Mouse (Mus musculus) forebrain, embryonic 16.5 days (tissue): ENCODE measurements at regions not wholly inside any gene's neighbourhood (a gene's known extent, or its start where the extent isn't known, plus 50 kb on each side); places are given as distances from the start of the nearest gene placed in this dataset.

ENCODE experiments used
- ATAC-seq: fragments of 200-750 bp; cut with Nextera tagmentation; 2 replicates; pipeline ENCODE4 v1.8.0; 2017; ENCODE audit warnings: mild to moderate bottlenecking, moderate library complexity
- H3K27ac ChIP-seq: fragments of 300-500 bp; sonication (generic); 2 replicates; pipeline ENCODE4 v1.5.1; 2014; ENCODE audit warnings: low read length, control low read depth
- H3K27me3 ChIP-seq: fragments of 300-500 bp; sonication (generic); replicated peaks from 2 replicates; pipeline ENCODE4 v1.6.1; 2014; ENCODE audit warnings: low read length; ENCODE audit not compliant: control insufficient read depth, insufficient read depth
- H3K36me3 ChIP-seq: fragments of 300-500 bp; sonication (generic); 2 replicates; pipeline ENCODE4 v1.6.1; 2014; ENCODE audit not compliant: control insufficient read depth, insufficient read depth
- H3K4me1 ChIP-seq: fragments of 300-500 bp; sonication (generic); replicated peaks from 2 replicates; pipeline ENCODE4 v1.6.1; 2014; ENCODE audit warnings: low read length; ENCODE audit not compliant: control insufficient read depth, insufficient read depth
- H3K4me2 ChIP-seq: fragments of 300-500 bp; sonication (generic); 2 replicates; pipeline ENCODE4 v1.6.1; 2014; ENCODE audit warnings: mild to moderate bottlenecking, low read length, control low read depth
- H3K4me3 ChIP-seq: fragments of 300-500 bp; sonication (generic); replicated peaks from 2 replicates; pipeline ENCODE4 v1.5.1; 2014; ENCODE audit warnings: mild to moderate bottlenecking, low read length, control low read depth
- H3K9ac ChIP-seq: fragments of 300-500 bp; sonication (generic); replicated peaks from 2 replicates; pipeline ENCODE4 v1.6.1; 2014; ENCODE audit warnings: low read depth, low read length, control low read depth
- H3K9me3 ChIP-seq: fragments of 300-500 bp; sonication (generic); 2 replicates; pipeline ENCODE4 v1.6.1; 2016; ENCODE audit warnings: low read length; ENCODE audit not compliant: control insufficient read depth
- WGBS: fragments of 180-500 bp; shearing (Covaris S2); extraction: QIAGEN DNeasy Blood & Tissue Kit; methylation state at CpG from one replicate; pipeline ENCODE4 v1.1.7; 2014; 5-methylcytosine and 5-hydroxymethylcytosine counted together

GRCm38 (mm10) chr16:21294677-21295411 is 90.3 kb downstream of the Ephb3 start:
- Histone ChIP-seq H3K27ac (no peak overlapping the region), H3K36me3 (no peaks in the 10 kb centered on the region), H3K27me3 (no peaks in the 10 kb centered on the region), H3K4me3 (no peak overlapping the region), H3K4me1 (peaks cover 22% of the 10 kb centered on the region), H3K9me3 (no peaks in the 10 kb centered on the region), H3K4me2 (no peak overlapping the region), H3K9ac (no peak overlapping the region)
- no peak for ATAC-seq
- 33% methylated on average over 9 of the region's 9 CpGs for WGBS

- 63% methylated on average over 13 of the region's 13 CpGs for WGBS
- ATAC-seq: peak; percentile 39
These were observed 91.6 kb downstream of the Ephb3 start for GRCm38 (mm10) chr16:21295956-21296733.

GRCm38 (mm10) chr16:21296786-21297185 is 92.2 kb downstream of the Ephb3 start:
- no peak overlapping the region for H3K4me3 ChIP-seq
- H3K9me3 ChIP-seq: no peaks in the 10 kb centered on the region
- ATAC-seq: no peak; the same call in 1 of the 2 replicates
- H3K4me2 ChIP-seq: no peak overlapping the region
- no peaks in the 10 kb centered on the region for H3K27me3 ChIP-seq
- H3K4me1 ChIP-seq: peaks cover 22% of the 10 kb centered on the region
- no peak overlapping the region for H3K27ac ChIP-seq
- 80% methylated on average over 3 of the region's 3 CpGs for WGBS
- H3K36me3 ChIP-seq: no peaks in the 10 kb centered on the region
- no peak overlapping the region for H3K9ac ChIP-seq

More at GRCm38 (mm10) chr16:21295956-21296733, 91.6 kb downstream of the Ephb3 start:
- Histone ChIP-seq H3K9ac (no peak overlapping the region), H3K4me1 (peaks cover 22% of the 10 kb centered on the region), H3K9me3 (no peaks in the 10 kb centered on the region), H3K27ac (no peak overlapping the region), H3K27me3 (no peaks in the 10 kb centered on the region), H3K4me2 (no peak overlapping the region), H3K36me3 (no peaks in the 10 kb centered on the region), H3K4me3 (no peak overlapping the region)

- no peak overlapping the region for H3K4me3 ChIP-seq
- no peak for ATAC-seq
- H3K9me3 ChIP-seq: no peaks in the 10 kb centered on the region; the same call in 1 of the 2 replicates
- no peak overlapping the region for H3K9ac ChIP-seq
- no peaks in the 10 kb centered on the region for H3K36me3 ChIP-seq
- H3K27ac ChIP-seq: no peak overlapping the region
- no peaks in the 10 kb centered on the region for H3K27me3 ChIP-seq
- 74% methylated on average over 7 of the region's 7 CpGs for WGBS
- H3K4me1 ChIP-seq: peaks cover 19% of the 10 kb centered on the region
- no peak overlapping the region for H3K4me2 ChIP-seq
These were observed 94.3 kb downstream of the Ephb3 start for GRCm38 (mm10) chr16:21298866-21299265.

- Histone ChIP-seq H3K36me3 (no peaks in the 10 kb centered on the region), H3K27ac (no peak overlapping the region), H3K27me3 (0 out of 2 replicates have a peak, but pooled peaks cover 3% of the 10 kb centered on the region), H3K4me3 (no peak overlapping the region), H3K4me2 (no peak overlapping the region), H3K4me1 (peaks cover 3% of the 10 kb centered on the region; the same call in 1 of the 2 replicates), H3K9me3 (no peaks in the 10 kb centered on the region; the same call in 1 of the 2 replicates), H3K9ac (no peak overlapping the region)
- WGBS: 89% methylated on average over 3 of the region's 3 CpGs
- no peak for ATAC-seq
These were observed 101.3 kb downstream of the Ephb3 start for GRCm38 (mm10) chr16:21305859-21306258.

GRCm38 (mm10) chr16:21308513-21308912 is 104.0 kb downstream of the Ephb3 start:
- Histone ChIP-seq H3K4me3 (no peak overlapping the region), H3K4me1 (peaks cover 11% of the 10 kb centered on the region), H3K9ac (no peak overlapping the region), H3K27ac (no peak overlapping the region), H3K4me2 (no peak overlapping the region), H3K9me3 (no peaks in the 10 kb centered on the region), H3K36me3 (no peaks in the 10 kb centered on the region), H3K27me3 (0 out of 2 replicates have a peak, but pooled peaks cover 3% of the 10 kb centered on the region)
- ATAC-seq: no peak
- WGBS: 60% methylated on average over 8 of the region's 8 CpGs

- peak; percentile 84 for ATAC-seq
- 2% methylated on average over 35 of the region's 35 CpGs for WGBS
These were observed 106.4 kb downstream of the Ephb3 start for GRCm38 (mm10) chr16:21310636-21311615.

GRCm38 (mm10) chr16:21311781-21312180 is 107.2 kb downstream of the Ephb3 start:
- no peak for ATAC-seq
- Histone ChIP-seq H3K36me3 (no peaks in the 10 kb centered on the region), H3K4me2 (no peak overlapping the region; the same call in 1 of the 2 replicates), H3K4me1 (peaks cover 15% of the 10 kb centered on the region), H3K4me3 (no peak overlapping the region), H3K27ac (no peak overlapping the region), H3K9me3 (no peaks in the 10 kb centered on the region), H3K9ac (no peak overlapping the region), H3K27me3 (0 out of 2 replicates have a peak, but pooled peaks cover 3% of the 10 kb centered on the region)

More at GRCm38 (mm10) chr16:21310636-21311615, 106.4 kb downstream of the Ephb3 start:
- H3K27me3 ChIP-seq: 0 out of 2 replicates have a peak, but pooled peaks cover 3% of the 10 kb centered on the region
- H3K4me3 ChIP-seq: peak overlapping the region; percentile 46
- H3K4me1 ChIP-seq: peaks cover 14% of the 10 kb centered on the region
- no peaks in the 10 kb centered on the region for H3K36me3 ChIP-seq
- H3K4me2 ChIP-seq: peak overlapping the region; percentile 87
- no peaks in the 10 kb centered on the region for H3K9me3 ChIP-seq
- peak overlapping the region; percentile 79 for H3K9ac ChIP-seq
- peak overlapping the region; percentile 70 for H3K27ac ChIP-seq
